Mouse (Mus musculus): ENCODE results near the gene Papolg. TPM values are rescaled to one million over a fixed set of nuclear protein-coding genes. Genes with fewer than 3 reads are reported as not detected.
A peak's percentile ranks its signal among the peaks of the same experiment; 100 is the strongest.

The Papolg gene
- polyA plus RNA-seq, 1 experiment from 2014 or later, result 33.6 TPM

DNA sequence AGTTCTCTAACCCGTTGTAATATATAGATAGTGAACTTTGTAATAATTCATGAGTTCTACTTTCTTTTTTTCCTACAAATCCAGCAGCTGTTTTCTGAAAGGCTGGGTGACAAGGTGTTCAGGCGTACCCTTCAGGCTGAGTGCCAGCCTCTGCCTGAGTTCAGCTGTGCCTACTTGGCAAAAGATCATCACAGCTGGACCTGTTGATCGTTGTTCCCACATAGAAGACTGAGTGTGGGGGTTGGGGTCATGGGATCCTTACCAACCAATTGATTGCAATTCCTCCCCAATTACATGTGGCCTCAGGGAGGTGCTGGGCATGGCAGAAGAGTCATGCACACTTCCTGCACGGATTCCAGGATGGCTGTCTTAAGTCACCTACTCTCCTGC, 38.3 kb downstream of the Papolg start:
- H3K4me3 ChIP-seq (ENCODE audit: low read depth, low read length), result no peak overlapping the region
- H3K9me3 ChIP-seq (replicated peaks; ENCODE audit: control insufficient read depth, low read length), result no peaks in the 10 kb centered on the region
- no peaks in the 10 kb centered on the region for H3K27me3 ChIP-seq (ENCODE audit: control insufficient read depth, insufficient read depth, low read length)
- ATAC-seq (replicated peaks; ENCODE audit: insufficient number of reproducible peaks, low FRiP score, low TSS enrichment, low read depth), result no peak
- peaks cover 2% of the 10 kb centered on the region; the same call in 1 of the 2 replicates for H3K36me3 ChIP-seq (replicated peaks; ENCODE audit: control insufficient read depth, insufficient read depth, low read depth, low read length)
- H3K9ac ChIP-seq (replicated peaks; ENCODE audit: low read length), result no peak overlapping the region
- no peak overlapping the region for H3K4me2 ChIP-seq (ENCODE audit: low read depth, low read length)
- H3K4me1 ChIP-seq (ENCODE audit: control insufficient read depth, insufficient read depth, low read length), result no peaks in the 10 kb centered on the region
- no peak for DNase-seq (ENCODE audit: low spot score)
- no peak overlapping the region for H3K27ac ChIP-seq (replicated peaks; ENCODE audit: low read depth, low read length)
- WGBS, result 95% methylated on average over 4 of the region's 4 CpGs

DNA sequence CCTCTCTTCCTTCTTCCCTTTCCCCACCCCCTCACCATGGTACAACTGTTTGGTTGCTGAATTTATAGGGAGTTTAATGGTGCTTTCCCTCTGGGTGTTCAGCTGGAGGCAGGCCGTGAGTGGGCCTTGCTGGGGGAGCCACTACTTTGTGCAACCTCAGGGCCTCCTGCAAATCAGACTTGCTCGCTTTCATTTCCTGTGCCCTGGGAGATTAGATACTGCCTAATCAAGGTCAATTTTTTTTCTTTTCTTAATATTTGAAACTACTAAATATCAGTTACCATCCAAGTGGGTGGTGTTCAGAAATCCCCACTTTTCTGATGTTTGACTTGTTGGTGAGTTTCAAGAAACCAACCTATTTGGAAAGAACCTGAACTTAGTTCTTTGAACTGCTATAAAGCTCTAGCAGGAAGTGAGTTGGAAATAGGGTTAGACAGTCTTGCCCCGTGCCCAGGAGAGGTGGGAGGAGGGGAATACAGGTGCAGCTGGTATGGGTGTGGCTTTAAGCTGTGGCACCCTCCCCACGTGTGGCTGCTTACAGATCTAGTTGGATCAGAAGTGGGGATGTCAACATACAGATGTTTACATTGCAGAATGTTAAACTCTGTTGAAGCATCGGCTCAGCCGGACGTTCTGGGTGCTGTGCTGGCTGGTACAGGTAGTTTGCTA, 38.9 kb downstream of the Papolg start:
- WGBS, result 86% methylated on average over 7 of the region's 7 CpGs
- H3K4me3 ChIP-seq (ENCODE audit: low read depth, low read length), result no peak overlapping the region
- no peak overlapping the region for H3K4me2 ChIP-seq (ENCODE audit: low read depth, low read length)
- H3K27me3 ChIP-seq (ENCODE audit: control insufficient read depth, insufficient read depth, low read length), result no peaks in the 10 kb centered on the region
- no peak overlapping the region for H3K27ac ChIP-seq (replicated peaks; ENCODE audit: low read depth, low read length)
- H3K9ac ChIP-seq (replicated peaks; ENCODE audit: low read length), result no peak overlapping the region
- H3K9me3 ChIP-seq (replicated peaks; ENCODE audit: control insufficient read depth, low read length), result no peaks in the 10 kb centered on the region
- H3K36me3 ChIP-seq (replicated peaks; ENCODE audit: control insufficient read depth, insufficient read depth, low read depth, low read length), result no peaks in the 10 kb centered on the region; the same call in 1 of the 2 replicates
- 0 out of 2 replicates have a peak, but pooled peaks have one; percentile 42 for ATAC-seq (replicated peaks; ENCODE audit: insufficient number of reproducible peaks, low FRiP score, low TSS enrichment, low read depth)
- no peaks in the 10 kb centered on the region for H3K4me1 ChIP-seq (ENCODE audit: control insufficient read depth, insufficient read depth, low read length)
- DNase-seq (ENCODE audit: low spot score), result no peak

DNA sequence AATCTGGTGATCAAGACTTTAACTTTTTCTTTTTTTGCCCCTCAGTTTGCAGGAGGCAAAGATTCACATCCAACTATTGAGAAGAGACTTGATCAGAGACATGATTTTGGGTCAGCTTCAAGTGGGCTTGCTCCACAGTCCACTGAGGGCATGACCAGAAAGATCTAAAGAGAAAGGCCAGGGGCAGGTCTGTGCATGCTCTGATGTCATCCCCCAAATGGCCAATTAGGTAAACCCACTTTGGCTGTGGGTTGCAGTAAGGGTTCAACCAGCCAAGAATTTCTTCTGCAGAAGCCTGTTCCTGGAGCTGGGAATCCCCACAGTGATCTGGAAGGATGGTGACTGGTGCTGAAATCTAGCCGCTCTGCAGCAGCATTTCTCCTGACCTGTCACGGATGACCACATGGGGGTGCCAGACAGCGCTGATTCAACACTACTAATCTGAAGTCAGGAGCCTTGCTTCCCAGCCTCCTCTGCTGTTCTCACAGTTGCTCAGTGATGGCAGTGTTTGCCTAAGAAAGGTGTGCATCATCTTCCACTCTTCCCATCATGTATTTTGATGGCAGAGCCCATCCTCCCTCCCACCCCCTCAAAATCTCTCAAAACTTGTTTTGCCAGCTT, 39.8 kb downstream of the Papolg start:
- DNase-seq (ENCODE audit: low spot score) (peak; percentile 75), ATAC-seq (replicated peaks; ENCODE audit: insufficient number of reproducible peaks, low FRiP score, low TSS enrichment, low read depth) (peak; percentile 58)
- Histone ChIP-seq H3K4me2 (ENCODE audit: low read depth, low read length) (no peak overlapping the region), H3K4me3 (ENCODE audit: low read depth, low read length) (no peak overlapping the region), H3K9ac (replicated peaks; ENCODE audit: low read length) (no peak overlapping the region), H3K27ac (replicated peaks; ENCODE audit: low read depth, low read length) (no peak overlapping the region), H3K4me1 (ENCODE audit: control insufficient read depth, insufficient read depth, low read length) (no peaks in the 10 kb centered on the region), H3K27me3 (ENCODE audit: control insufficient read depth, insufficient read depth, low read length) (no peaks in the 10 kb centered on the region), H3K9me3 (replicated peaks; ENCODE audit: control insufficient read depth, low read length) (no peaks in the 10 kb centered on the region), H3K36me3 (replicated peaks; ENCODE audit: control insufficient read depth, insufficient read depth, low read depth, low read length) (no peaks in the 10 kb centered on the region; the same call in 1 of the 2 replicates)
- 9% methylated on average over 3 of the region's 3 CpGs for WGBS

DNA sequence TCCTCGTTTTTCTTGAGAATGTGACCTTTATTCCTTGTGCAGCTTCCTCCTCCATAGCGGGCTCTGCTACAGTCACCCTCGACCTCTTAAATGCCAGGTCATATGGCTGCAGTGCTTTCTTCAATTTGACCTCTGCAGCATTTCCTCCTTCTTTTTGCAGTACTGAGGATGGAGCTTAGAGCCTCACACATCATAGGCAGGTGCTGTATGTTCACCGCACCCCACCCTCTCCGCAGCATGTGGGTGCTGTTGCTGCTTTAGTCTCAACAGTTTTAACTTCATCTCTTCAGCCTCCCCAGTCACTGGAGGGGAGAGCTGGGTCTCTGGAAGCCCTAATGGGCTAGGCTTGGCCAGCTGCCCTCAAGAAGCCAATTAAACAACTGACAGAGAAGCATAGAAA, 41.7 kb downstream of the Papolg start:
- H3K4me2 ChIP-seq (ENCODE audit: low read depth, low read length), result no peak overlapping the region
- WGBS, result 69% methylated on average over 5 of the region's 5 CpGs

DNA sequence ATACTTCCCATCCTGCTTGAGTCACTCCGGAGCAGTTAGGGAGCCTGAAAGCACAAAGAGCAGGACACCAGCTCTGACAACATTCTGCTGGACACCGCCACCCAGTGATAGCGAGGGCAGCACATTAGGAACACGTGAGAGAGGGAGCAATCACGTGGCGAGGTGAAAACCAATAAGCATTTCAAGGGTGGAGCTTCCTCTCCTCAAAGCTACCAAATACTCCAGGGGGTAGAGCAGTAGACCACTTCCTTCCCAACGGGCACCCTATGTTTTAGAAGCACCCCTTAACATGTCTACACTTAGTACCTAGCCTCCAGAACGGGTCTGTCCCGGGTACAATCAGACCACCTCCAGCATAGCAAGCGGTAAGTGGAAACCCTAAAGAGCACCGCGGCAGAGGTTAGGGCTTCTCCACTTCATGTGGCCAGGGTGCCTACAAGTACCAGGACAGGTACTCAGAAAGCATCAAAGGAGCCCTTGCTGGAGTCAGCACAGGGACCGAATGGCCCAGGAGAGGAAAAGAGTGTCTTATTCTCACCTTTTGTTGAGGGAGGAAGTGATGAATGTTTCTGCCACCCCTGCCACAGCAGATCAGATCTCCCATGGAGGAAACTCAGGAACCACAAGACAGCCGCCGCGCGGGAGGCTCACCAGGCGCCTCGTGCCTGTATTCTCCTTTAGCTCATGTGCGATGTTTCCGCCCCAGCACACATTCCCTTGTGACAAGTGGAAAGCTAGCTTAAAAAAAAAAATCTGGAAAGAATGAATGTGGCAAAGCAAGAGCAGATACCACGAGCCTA, 48.8 kb downstream of the Papolg start:
- H3K27ac ChIP-seq (replicated peaks; ENCODE audit: low read depth, low read length), result no peak overlapping the region
- H3K36me3 ChIP-seq (replicated peaks; ENCODE audit: control insufficient read depth, insufficient read depth, low read depth, low read length), result no peaks in the 10 kb centered on the region
- H3K4me1 ChIP-seq (ENCODE audit: control insufficient read depth, insufficient read depth, low read length), result no peaks in the 10 kb centered on the region
- no peak overlapping the region for H3K4me2 ChIP-seq (ENCODE audit: low read depth, low read length)
- H3K4me3 ChIP-seq (ENCODE audit: low read depth, low read length), result no peak overlapping the region
- H3K9ac ChIP-seq (replicated peaks; ENCODE audit: low read length), result no peak overlapping the region
- no peaks in the 10 kb centered on the region for H3K27me3 ChIP-seq (ENCODE audit: control insufficient read depth, insufficient read depth, low read length)
- no peaks in the 10 kb centered on the region for H3K9me3 ChIP-seq (replicated peaks; ENCODE audit: control insufficient read depth, low read length)
- 71% methylated on average over 22 of the region's 22 CpGs for WGBS
- ATAC-seq (replicated peaks; ENCODE audit: insufficient number of reproducible peaks, low FRiP score, low TSS enrichment, low read depth), result no peak
- DNase-seq (ENCODE audit: low spot score), result no peak

More for the DNA sequence above, 41.7 kb downstream of the Papolg start:
- Histone ChIP-seq H3K4me1 (ENCODE audit: control insufficient read depth, insufficient read depth, low read length) (no peaks in the 10 kb centered on the region), H3K9me3 (replicated peaks; ENCODE audit: control insufficient read depth, low read length) (no peaks in the 10 kb centered on the region), H3K36me3 (replicated peaks; ENCODE audit: control insufficient read depth, insufficient read depth, low read depth, low read length) (no peaks in the 10 kb centered on the region; the same call in 1 of the 2 replicates), H3K27me3 (ENCODE audit: control insufficient read depth, insufficient read depth, low read length) (no peaks in the 10 kb centered on the region), H3K4me3 (ENCODE audit: low read depth, low read length) (no peak overlapping the region), H3K9ac (replicated peaks; ENCODE audit: low read length) (no peak overlapping the region), H3K27ac (replicated peaks; ENCODE audit: low read depth, low read length) (no peak overlapping the region)
- ATAC-seq (replicated peaks; ENCODE audit: insufficient number of reproducible peaks, low FRiP score, low TSS enrichment, low read depth) (no peak), DNase-seq (ENCODE audit: low spot score) (no peak)

DNA sequence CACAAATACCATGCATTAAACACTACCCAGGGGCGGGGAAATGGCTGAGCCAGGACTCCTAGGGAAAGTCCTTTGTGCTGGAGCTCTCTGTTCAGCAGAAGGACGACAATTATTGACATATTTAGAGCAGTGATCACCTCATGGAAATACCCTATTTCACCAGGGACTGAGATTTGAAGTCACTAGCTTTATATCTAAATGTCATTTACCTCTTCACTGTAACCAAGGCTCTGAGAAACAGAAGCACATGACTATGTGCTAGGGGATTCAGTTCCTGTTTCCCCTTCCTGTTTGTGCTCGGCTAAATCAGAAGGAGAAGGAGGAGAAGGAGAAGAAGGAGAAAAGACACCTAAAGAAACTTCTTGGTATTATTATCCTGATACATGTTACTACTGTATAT, 71.8 kb downstream of the Papolg start:
- no peak overlapping the region for H3K27ac ChIP-seq (replicated peaks; ENCODE audit: low read depth, low read length)
- no peaks in the 10 kb centered on the region for H3K9me3 ChIP-seq (replicated peaks; ENCODE audit: control insufficient read depth, low read length)
- H3K4me3 ChIP-seq (ENCODE audit: low read depth, low read length), result no peak overlapping the region
- 75% methylated on average over 3 of the region's 3 CpGs for WGBS
- DNase-seq (ENCODE audit: low spot score) (no peak), ATAC-seq (replicated peaks; ENCODE audit: insufficient number of reproducible peaks, low FRiP score, low TSS enrichment, low read depth) (no peak)
- no peaks in the 10 kb centered on the region for H3K4me1 ChIP-seq (ENCODE audit: control insufficient read depth, insufficient read depth, low read length)
- H3K4me2 ChIP-seq (ENCODE audit: low read depth, low read length), result no peak overlapping the region
- no peaks in the 10 kb centered on the region for H3K27me3 ChIP-seq (ENCODE audit: control insufficient read depth, insufficient read depth, low read length)
- H3K36me3 ChIP-seq (replicated peaks; ENCODE audit: control insufficient read depth, insufficient read depth, low read depth, low read length), result no peaks in the 10 kb centered on the region
- H3K9ac ChIP-seq (replicated peaks; ENCODE audit: low read length), result no peak overlapping the region

DNA sequence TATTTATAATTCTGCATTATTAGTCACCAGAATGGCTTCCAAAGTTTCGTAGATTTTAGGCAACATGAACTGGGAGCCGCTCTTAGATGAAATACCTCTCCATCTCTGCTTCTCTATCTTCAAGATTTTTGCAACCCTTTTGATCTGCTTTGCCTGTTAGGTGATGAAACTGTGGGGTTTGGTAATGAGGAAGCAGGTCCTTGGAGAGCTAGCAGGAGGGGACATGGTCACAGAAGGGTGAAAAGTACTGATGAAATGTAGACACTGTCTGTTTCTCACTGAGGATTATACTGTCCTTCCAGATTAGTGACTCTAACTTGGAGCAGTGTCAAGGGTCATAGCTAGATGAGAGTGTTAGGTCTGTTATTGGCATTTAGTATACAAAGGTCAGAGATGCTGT, 73.4 kb downstream of the Papolg start:
- no peak overlapping the region for H3K4me2 ChIP-seq (ENCODE audit: low read depth, low read length)
- H3K4me1 ChIP-seq (ENCODE audit: control insufficient read depth, insufficient read depth, low read length), result no peaks in the 10 kb centered on the region
- WGBS, result 89% methylated on average over 2 of the region's 2 CpGs

DNA sequence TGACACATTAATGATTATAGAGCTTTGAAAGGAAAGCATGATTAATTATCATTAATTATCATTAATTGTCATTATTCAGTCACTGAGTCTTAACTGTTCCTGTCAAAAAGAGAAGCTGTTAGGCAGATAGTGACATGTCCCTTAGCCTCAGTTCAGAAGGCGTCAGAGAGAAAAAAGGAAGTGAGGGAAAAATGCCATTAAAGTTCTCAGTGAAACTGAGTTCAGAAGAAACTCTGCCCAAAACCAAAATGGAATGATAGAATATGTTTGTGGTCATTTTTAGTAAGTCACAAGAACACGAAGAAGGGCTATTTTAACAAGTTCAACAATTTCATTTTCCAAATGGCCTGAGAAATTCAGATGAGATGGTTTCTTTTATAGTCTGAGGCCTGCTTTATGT, 74.1 kb downstream of the Papolg start:
- 74% methylated on average over 2 of the region's 2 CpGs for WGBS
- DNase-seq (ENCODE audit: low spot score), result no peak
- no peaks in the 10 kb centered on the region for H3K36me3 ChIP-seq (replicated peaks; ENCODE audit: control insufficient read depth, insufficient read depth, low read depth, low read length)
- no peak overlapping the region for H3K27ac ChIP-seq (replicated peaks; ENCODE audit: low read depth, low read length)
- H3K4me1 ChIP-seq (ENCODE audit: control insufficient read depth, insufficient read depth, low read length), result no peaks in the 10 kb centered on the region
- H3K4me2 ChIP-seq (ENCODE audit: low read depth, low read length), result no peak overlapping the region
- no peak for ATAC-seq (replicated peaks; ENCODE audit: insufficient number of reproducible peaks, low FRiP score, low TSS enrichment, low read depth)
- H3K9me3 ChIP-seq (replicated peaks; ENCODE audit: control insufficient read depth, low read length), result no peaks in the 10 kb centered on the region
- H3K4me3 ChIP-seq (ENCODE audit: low read depth, low read length), result no peak overlapping the region
- no peak overlapping the region for H3K9ac ChIP-seq (replicated peaks; ENCODE audit: low read length)
- H3K27me3 ChIP-seq (ENCODE audit: control insufficient read depth, insufficient read depth, low read length), result no peaks in the 10 kb centered on the region

More for the DNA sequence above, 73.4 kb downstream of the Papolg start:
- no peak for ATAC-seq (replicated peaks; ENCODE audit: insufficient number of reproducible peaks, low FRiP score, low TSS enrichment, low read depth)
- no peaks in the 10 kb centered on the region for H3K9me3 ChIP-seq (replicated peaks; ENCODE audit: control insufficient read depth, low read length)
- no peaks in the 10 kb centered on the region for H3K36me3 ChIP-seq (replicated peaks; ENCODE audit: control insufficient read depth, insufficient read depth, low read depth, low read length)
- DNase-seq (ENCODE audit: low spot score), result no peak
- no peaks in the 10 kb centered on the region for H3K27me3 ChIP-seq (ENCODE audit: control insufficient read depth, insufficient read depth, low read length)
- no peak overlapping the region for H3K9ac ChIP-seq (replicated peaks; ENCODE audit: low read length)
- no peak overlapping the region for H3K4me3 ChIP-seq (ENCODE audit: low read depth, low read length)
- H3K27ac ChIP-seq (replicated peaks; ENCODE audit: low read depth, low read length), result no peak overlapping the region

All from embryonic facial prominence, embryonic 11.5 days (tissue).